Mouse (Mus musculus): ENCODE measurements around the gene Lmf2. TPM values are rescaled to one million over a fixed set of nuclear protein-coding genes. Genes with fewer than 3 reads are reported as not detected.

The Lmf2 gene
- polyA plus RNA-seq, 1 experiment from 2014 or later = 29.7 TPM

DNA sequence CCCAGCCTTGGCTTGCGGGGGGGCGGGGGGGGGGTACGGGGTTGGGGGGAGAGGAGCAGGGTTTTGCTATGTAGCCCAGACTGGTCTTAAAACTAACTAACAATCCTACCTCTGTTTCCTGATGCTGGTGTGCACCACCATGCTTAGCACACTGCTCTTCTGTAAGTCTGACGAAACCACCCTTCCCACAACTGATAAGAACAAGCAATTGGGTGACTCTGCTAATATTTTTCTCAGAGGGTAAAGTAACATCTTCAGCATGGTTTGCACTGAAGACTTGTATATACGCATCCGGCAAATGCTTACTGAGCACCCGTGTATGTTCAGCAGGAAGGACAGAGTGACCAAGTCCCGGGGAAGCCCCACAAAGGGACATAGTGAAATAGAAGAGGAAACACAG, 34.2 kb downstream of the Lmf2 start:
- WGBS (ENCODE audit: insufficient replicate concordance) = 75% methylated on average over 8 of the region's 8 CpGs
- Histone ChIP-seq H3K9ac (ENCODE audit: low read depth, low read length) (no peak overlapping the region), H3K36me3 (ENCODE audit: control insufficient read depth, insufficient read depth, low read length) (no peaks in the 10 kb centered on the region), H3K9me3 (replicated peaks; ENCODE audit: control insufficient read depth, low read length) (no peaks in the 10 kb centered on the region), H3K27me3 (ENCODE audit: control insufficient read depth, insufficient read depth, low read length) (peaks cover 18% of the 10 kb centered on the region), H3K4me1 (ENCODE audit: control insufficient read depth, insufficient read depth, low read length) (no peaks in the 10 kb centered on the region; the same call in 1 of the 2 replicates), H3K27ac (ENCODE audit: low read depth, low read length) (no peak overlapping the region), H3K4me2 (no peak overlapping the region), H3K4me3 (ENCODE audit: low read depth, low read length) (no peak overlapping the region)
- no peak for ATAC-seq (replicated peaks; ENCODE audit: insufficient number of reproducible peaks, low FRiP score, low TSS enrichment)

DNA sequence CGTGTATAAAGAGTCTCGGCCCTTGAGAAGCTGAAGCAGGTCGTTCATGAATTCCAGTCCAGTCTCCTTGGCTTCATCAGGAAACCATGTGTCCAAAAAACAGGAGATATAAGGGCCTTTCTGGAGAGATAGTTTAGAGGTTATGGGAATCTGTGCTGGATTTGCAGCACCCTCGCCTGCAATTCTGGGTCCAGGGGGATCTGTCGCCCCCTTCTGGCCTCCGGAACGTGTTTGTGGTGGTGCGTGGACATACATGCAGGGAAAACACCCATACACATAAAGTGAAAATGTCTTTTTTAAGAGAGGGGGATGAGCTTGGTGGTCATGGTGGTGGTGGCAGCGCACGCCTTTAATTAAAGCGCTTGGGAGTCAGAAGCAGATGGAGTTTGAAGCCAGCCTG, 39.3 kb downstream of the Lmf2 start:
- WGBS (ENCODE audit: insufficient replicate concordance) = 58% methylated on average over 11 of the region's 11 CpGs
- peaks cover 14% of the 10 kb centered on the region for H3K4me1 ChIP-seq (ENCODE audit: control insufficient read depth, insufficient read depth, low read length)
- ATAC-seq (replicated peaks; ENCODE audit: insufficient number of reproducible peaks, low FRiP score, low TSS enrichment) = no peak
- H3K27ac ChIP-seq (ENCODE audit: low read depth, low read length) = no peak overlapping the region
- H3K9me3 ChIP-seq (replicated peaks; ENCODE audit: control insufficient read depth, low read length) = no peaks in the 10 kb centered on the region
- H3K4me2 ChIP-seq = no peak overlapping the region
- H3K4me3 ChIP-seq (ENCODE audit: low read depth, low read length) = no peak overlapping the region
- H3K27me3 ChIP-seq (ENCODE audit: control insufficient read depth, insufficient read depth, low read length) = no peaks in the 10 kb centered on the region
- no peaks in the 10 kb centered on the region; the same call in 1 of the 2 replicates for H3K36me3 ChIP-seq (ENCODE audit: control insufficient read depth, insufficient read depth, low read length)
- no peak overlapping the region for H3K9ac ChIP-seq (ENCODE audit: low read depth, low read length)

DNA sequence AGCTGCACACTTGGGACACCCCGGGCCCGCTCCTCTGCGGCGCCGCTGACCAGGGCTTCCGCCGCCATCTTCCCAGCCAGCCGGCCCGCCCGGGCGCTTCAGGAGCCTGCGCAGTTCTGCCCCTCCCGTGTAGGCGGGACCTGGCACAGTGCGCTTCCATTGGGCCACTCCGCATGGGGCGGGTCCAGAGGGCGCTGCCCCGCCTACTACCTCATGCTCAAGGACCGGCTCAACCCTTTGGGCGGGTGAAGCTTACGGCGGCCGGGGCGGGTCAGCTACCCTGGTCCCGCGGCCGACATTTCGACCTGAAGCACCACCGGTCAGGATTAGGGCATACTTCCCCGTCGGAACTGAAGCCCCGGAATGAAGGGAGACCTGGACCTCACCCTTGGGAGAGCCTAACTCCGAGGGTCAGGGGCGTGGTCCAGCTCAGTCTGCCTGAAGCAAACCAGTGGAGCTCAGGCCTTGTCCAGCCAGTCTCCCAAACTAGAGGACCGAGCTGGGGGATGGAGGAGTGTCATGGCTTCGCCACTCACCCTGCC, 40.2 kb downstream of the Lmf2 start, which contains the start of gene Sbf1:
Sbf1 (minus strand) TSS at position 122 of the 542 bp plus-strand sequence.
- Histone ChIP-seq H3K9me3 (replicated peaks; ENCODE audit: control insufficient read depth, low read length) (no peaks in the 10 kb centered on the region), H3K9ac (ENCODE audit: low read depth, low read length) (peak within 1 kb of the TSS; percentile 87), H3K27me3 (ENCODE audit: control insufficient read depth, insufficient read depth, low read length) (no peaks in the 10 kb centered on the region), H3K4me1 (ENCODE audit: control insufficient read depth, insufficient read depth, low read length) (peaks cover 14% of the 10 kb centered on the region), H3K4me2 (peak within 1 kb of the TSS; percentile 73), H3K27ac (ENCODE audit: low read depth, low read length) (peak within 1 kb of the TSS; percentile 38; the same call in 1 of the 2 replicates), H3K36me3 (ENCODE audit: control insufficient read depth, insufficient read depth, low read length) (no peaks in the 10 kb centered on the region; the same call in 1 of the 2 replicates), H3K4me3 (ENCODE audit: low read depth, low read length) (peak within 1 kb of the TSS; percentile 94)
- WGBS (ENCODE audit: insufficient replicate concordance) = under 1% methylated on average over 37 of the region's 37 CpGs
- peak; percentile 100 for ATAC-seq (replicated peaks; ENCODE audit: insufficient number of reproducible peaks, low FRiP score, low TSS enrichment)

DNA sequence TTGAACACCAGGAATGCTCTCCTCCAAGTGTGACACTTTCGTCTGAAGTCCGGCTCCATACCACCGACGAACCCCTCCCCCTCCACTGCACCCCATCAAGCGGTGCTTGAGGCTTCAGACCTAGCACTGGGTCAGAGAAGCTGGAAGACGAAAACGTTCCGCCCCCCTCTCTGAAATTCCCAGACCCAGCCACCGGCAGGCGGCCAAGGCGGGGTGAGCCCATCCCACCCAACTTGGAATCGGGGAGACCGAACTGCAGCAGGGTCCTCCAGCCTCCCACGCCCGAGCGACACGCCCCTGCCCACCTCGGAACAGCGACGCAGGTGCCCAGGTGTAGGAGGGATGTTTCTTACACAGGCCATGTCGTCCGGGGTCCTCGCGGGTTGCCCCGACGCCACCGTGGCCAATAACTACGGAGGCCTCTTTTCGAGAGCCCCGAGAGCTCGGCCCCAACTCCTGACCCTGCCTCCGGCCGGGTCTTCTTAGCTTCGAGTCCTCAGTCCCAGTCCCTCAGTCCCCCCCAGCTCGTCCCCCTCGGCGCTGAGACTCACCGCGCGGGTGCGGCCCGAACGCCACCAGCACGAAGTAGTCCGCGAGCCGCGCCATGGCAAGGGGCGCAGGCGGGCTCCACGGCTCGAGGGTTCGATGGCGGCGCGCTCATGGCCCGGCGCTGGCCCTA, 40.8 kb downstream of the Lmf2 start:
- Histone ChIP-seq H3K27ac (ENCODE audit: low read depth, low read length) (peak overlapping the region; percentile 38; the same call in 1 of the 2 replicates), H3K4me1 (ENCODE audit: control insufficient read depth, insufficient read depth, low read length) (peaks cover 14% of the 10 kb centered on the region), H3K4me2 (peak overlapping the region; percentile 73), H3K27me3 (ENCODE audit: control insufficient read depth, insufficient read depth, low read length) (no peaks in the 10 kb centered on the region), H3K36me3 (ENCODE audit: control insufficient read depth, insufficient read depth, low read length) (no peaks in the 10 kb centered on the region; the same call in 1 of the 2 replicates), H3K9me3 (replicated peaks; ENCODE audit: control insufficient read depth, low read length) (no peaks in the 10 kb centered on the region), H3K4me3 (ENCODE audit: low read depth, low read length) (peak overlapping the region; percentile 94), H3K9ac (ENCODE audit: low read depth, low read length) (peak overlapping the region; percentile 87)
- under 1% methylated on average over 58 of the region's 58 CpGs for WGBS (ENCODE audit: insufficient replicate concordance)
- peak; percentile 29; the same call in 1 of the 2 replicates for ATAC-seq (replicated peaks; ENCODE audit: insufficient number of reproducible peaks, low FRiP score, low TSS enrichment)

GRCm38 (mm10) chr15:89314107-89314506, 41.4 kb downstream of the Lmf2 start:
- Histone ChIP-seq H3K36me3 (ENCODE audit: control insufficient read depth, insufficient read depth, low read length) (no peaks in the 10 kb centered on the region; the same call in 1 of the 2 replicates), H3K4me1 (ENCODE audit: control insufficient read depth, insufficient read depth, low read length) (peaks cover 14% of the 10 kb centered on the region), H3K9me3 (replicated peaks; ENCODE audit: control insufficient read depth, low read length) (no peaks in the 10 kb centered on the region), H3K27me3 (ENCODE audit: control insufficient read depth, insufficient read depth, low read length) (no peaks in the 10 kb centered on the region), H3K4me3 (ENCODE audit: low read depth, low read length) (peak overlapping the region; percentile 94), H3K4me2 (peak overlapping the region; percentile 73), H3K27ac (ENCODE audit: low read depth, low read length) (no peak overlapping the region), H3K9ac (ENCODE audit: low read depth, low read length) (peak overlapping the region; percentile 87)
- 26% methylated on average over 3 of the region's 3 CpGs for WGBS (ENCODE audit: insufficient replicate concordance)
- ATAC-seq (replicated peaks; ENCODE audit: insufficient number of reproducible peaks, low FRiP score, low TSS enrichment) = no peak

DNA sequence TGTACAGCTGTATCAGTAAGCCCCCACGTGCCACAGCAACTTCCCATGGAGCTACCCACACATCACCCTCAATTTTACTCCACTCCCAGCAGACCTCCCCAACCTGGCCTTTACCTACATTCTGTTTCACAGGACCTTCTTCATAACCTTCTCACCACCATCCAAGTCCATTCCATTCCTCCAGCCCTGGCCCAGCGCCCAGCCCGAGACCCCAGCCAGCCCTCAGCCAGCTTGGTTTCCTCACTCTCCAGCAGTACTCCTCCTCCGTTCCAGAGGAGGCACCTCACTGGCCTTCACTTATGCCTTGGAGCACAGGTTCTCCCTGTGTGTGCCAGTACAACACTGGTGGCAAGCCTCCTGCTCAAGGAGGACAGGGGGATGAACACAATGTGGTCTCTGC, 42.1 kb downstream of the Lmf2 start:
- peaks cover 14% of the 10 kb centered on the region for H3K4me1 ChIP-seq (ENCODE audit: control insufficient read depth, insufficient read depth, low read length)
- no peak overlapping the region for H3K27ac ChIP-seq (ENCODE audit: low read depth, low read length)
- 0 out of 2 replicates have a peak overlapping the region, but pooled peaks have one; percentile 28 for H3K9ac ChIP-seq (ENCODE audit: low read depth, low read length)
- H3K4me3 ChIP-seq (ENCODE audit: low read depth, low read length) = no peak overlapping the region
- 78% methylated on average over 4 of the region's 4 CpGs for WGBS (ENCODE audit: insufficient replicate concordance)
- ATAC-seq (replicated peaks; ENCODE audit: insufficient number of reproducible peaks, low FRiP score, low TSS enrichment) = no peak
- H3K36me3 ChIP-seq (ENCODE audit: control insufficient read depth, insufficient read depth, low read length) = no peaks in the 10 kb centered on the region; the same call in 1 of the 2 replicates
- H3K27me3 ChIP-seq (ENCODE audit: control insufficient read depth, insufficient read depth, low read length) = no peaks in the 10 kb centered on the region
- peak overlapping the region; percentile 73; the same call in 1 of the 2 replicates for H3K4me2 ChIP-seq
- H3K9me3 ChIP-seq (replicated peaks; ENCODE audit: control insufficient read depth, low read length) = no peaks in the 10 kb centered on the region

- WGBS (ENCODE audit: insufficient replicate concordance) = 83% methylated on average over 6 of the region's 6 CpGs
- no peak for ATAC-seq (replicated peaks; ENCODE audit: insufficient number of reproducible peaks, low FRiP score, low TSS enrichment)
- Histone ChIP-seq H3K4me1 (ENCODE audit: control insufficient read depth, insufficient read depth, low read length) (peaks cover 14% of the 10 kb centered on the region), H3K9ac (ENCODE audit: low read depth, low read length) (no peak overlapping the region), H3K4me3 (ENCODE audit: low read depth, low read length) (no peak overlapping the region), H3K4me2 (no peak overlapping the region), H3K9me3 (replicated peaks; ENCODE audit: control insufficient read depth, low read length) (no peaks in the 10 kb centered on the region), H3K27ac (ENCODE audit: low read depth, low read length) (no peak overlapping the region), H3K36me3 (ENCODE audit: control insufficient read depth, insufficient read depth, low read length) (peaks cover 8% of the 10 kb centered on the region), H3K27me3 (ENCODE audit: control insufficient read depth, insufficient read depth, low read length) (no peaks in the 10 kb centered on the region)
Measured at GRCm38 (mm10) chr15:89309962-89310498, 45.4 kb downstream of the Lmf2 start.

DNA sequence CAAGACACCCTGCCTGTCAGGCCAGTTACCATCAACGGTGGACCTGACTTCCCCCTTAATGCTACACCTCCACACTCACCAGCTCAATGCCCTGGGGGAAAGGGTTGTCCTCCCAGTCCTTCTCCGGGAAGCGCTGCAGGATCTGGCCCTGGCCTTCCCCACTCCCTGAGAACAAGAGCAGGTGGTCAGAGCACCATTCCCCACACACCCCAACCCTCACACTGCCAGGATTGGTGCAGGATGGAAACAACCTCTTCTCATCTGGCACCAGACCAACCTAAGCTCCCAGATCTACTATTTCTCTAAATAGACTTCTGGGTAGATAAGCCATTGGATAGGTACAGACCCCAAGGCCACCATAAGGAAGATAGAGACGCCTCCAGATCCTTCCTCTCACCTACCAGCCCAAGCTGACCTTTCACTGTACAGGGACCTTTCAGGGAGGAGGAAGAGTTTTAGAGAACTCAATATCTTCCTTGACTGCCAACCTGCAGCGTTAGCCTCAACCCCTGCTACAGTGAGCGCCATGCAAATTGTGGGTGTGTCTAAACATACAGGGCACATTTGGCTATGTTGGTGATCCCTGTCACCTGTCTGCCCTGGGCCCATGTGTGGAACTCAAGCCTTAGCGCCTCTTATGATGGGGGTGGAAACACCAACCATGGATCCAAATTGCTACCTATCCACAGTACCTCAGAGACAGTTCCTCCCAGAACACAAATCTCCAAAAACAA, 46.9 kb downstream of the Lmf2 start:
- no peaks in the 10 kb centered on the region for H3K27me3 ChIP-seq (ENCODE audit: control insufficient read depth, insufficient read depth, low read length)
- no peaks in the 10 kb centered on the region for H3K9me3 ChIP-seq (replicated peaks; ENCODE audit: control insufficient read depth, low read length)
- H3K4me1 ChIP-seq (ENCODE audit: control insufficient read depth, insufficient read depth, low read length) = peaks cover 6% of the 10 kb centered on the region
- 83% methylated on average over 7 of the region's 7 CpGs for WGBS (ENCODE audit: insufficient replicate concordance)
- peaks cover 8% of the 10 kb centered on the region for H3K36me3 ChIP-seq (ENCODE audit: control insufficient read depth, insufficient read depth, low read length)
- H3K9ac ChIP-seq (ENCODE audit: low read depth, low read length) = no peak overlapping the region
- no peak overlapping the region for H3K27ac ChIP-seq (ENCODE audit: low read depth, low read length)
- ATAC-seq (replicated peaks; ENCODE audit: insufficient number of reproducible peaks, low FRiP score, low TSS enrichment) = no peak
- no peak overlapping the region for H3K4me2 ChIP-seq
- H3K4me3 ChIP-seq (ENCODE audit: low read depth, low read length) = no peak overlapping the region

Measured in heart, embryonic 11.5 days (tissue).